Mouse (Mus musculus): ENCODE results near the gene Sez6l. TPM values are rescaled to one million over a fixed set of nuclear protein-coding genes. Genes with fewer than 3 reads are reported as not detected.
"Not testable (repeated sequence)": the region's sequence is repeated elsewhere in the genome, so short reads cannot be mapped to it uniquely, and the experiment has no call there.

Gene Sez6l
- polyA plus RNA-seq, 1 experiment from 2014 or later = 28.4 TPM

DNA sequence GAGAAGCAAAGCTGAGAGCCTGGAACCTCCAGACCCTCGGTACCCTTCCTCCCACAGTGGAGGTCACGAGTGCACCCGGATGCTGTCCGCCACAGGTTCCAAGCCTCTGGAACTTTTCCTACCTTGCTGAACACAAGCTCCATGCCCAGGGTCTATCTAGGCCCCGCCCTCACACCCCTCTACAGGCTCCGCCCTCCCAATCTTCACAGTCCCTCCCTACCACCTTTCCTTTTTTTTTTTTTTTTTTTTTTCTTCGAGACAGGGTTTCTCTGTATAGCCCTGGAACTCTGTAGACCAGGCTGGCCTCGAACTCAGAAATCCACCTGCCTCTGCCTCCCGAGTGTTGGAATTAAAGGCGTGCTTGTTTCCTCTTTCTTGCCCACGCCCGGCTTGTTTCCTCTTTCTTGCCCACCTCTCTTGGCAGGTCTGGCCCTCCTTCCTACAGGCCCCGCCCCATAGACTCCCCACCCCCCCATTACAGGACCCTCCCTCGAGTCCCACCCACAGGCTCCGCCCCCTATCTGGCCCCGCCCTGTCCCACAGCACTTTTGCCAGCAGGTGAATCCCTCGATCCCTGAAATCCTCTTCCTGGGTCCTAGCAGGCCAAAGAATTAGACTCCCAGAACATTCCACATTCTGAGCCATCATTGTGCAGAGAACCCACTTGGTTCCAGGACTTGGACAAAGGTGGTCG is 128.1 kb downstream of the Sez6l start, which contains the start of gene Gm6588:
Gene Gm6588 (plus strand): TSS at position 680 of the 694 bp plus-strand sequence.
- ATAC-seq (ENCODE audit: low FRiP score) = no peak
- Histone ChIP-seq H3K9me3 (no peaks in the 10 kb centered on the region), H3K9ac (no peak within 1 kb of the TSS), H3K27ac (no peak within 1 kb of the TSS), H3K27me3 (peaks cover 25% of the 10 kb centered on the region), H3K4me2 (no peak within 1 kb of the TSS), H3K4me3 (no peak within 1 kb of the TSS), H3K4me1 (replicated peaks) (no peaks in the 10 kb centered on the region), H3K36me3 (peaks cover 15% of the 10 kb centered on the region)
- 63% methylated on average over 18 of the region's 18 CpGs for WGBS

GRCm38 (mm10) chr5:112438535-112438934 is 138.4 kb downstream of the Sez6l start:
- 59% methylated on average over 10 of the region's 10 CpGs for WGBS
- Histone ChIP-seq H3K4me1 (replicated peaks) (no peaks in the 10 kb centered on the region), H3K27me3 (peaks cover 22% of the 10 kb centered on the region; the same call in 1 of the 2 replicates), H3K27ac (no peak overlapping the region), H3K4me3 (no peak overlapping the region), H3K9ac (no peak overlapping the region), H3K36me3 (peaks cover 33% of the 10 kb centered on the region), H3K4me2 (no peak overlapping the region), H3K9me3 (no peaks in the 10 kb centered on the region)
- ATAC-seq (ENCODE audit: low FRiP score) = no peak

- 2% methylated on average over 8 of the region's 8 CpGs for WGBS
- no peak overlapping the region; the same call in 1 of the 2 replicates for H3K4me2 ChIP-seq
- H3K36me3 ChIP-seq = peaks cover 18% of the 10 kb centered on the region
- H3K4me1 ChIP-seq (replicated peaks) = peaks cover 19% of the 10 kb centered on the region
- H3K27me3 ChIP-seq = peaks cover 34% of the 10 kb centered on the region
- no peak overlapping the region for H3K4me3 ChIP-seq
- peak overlapping the region; percentile 30; the same call in 1 of the 2 replicates for H3K9ac ChIP-seq
- ATAC-seq (ENCODE audit: low FRiP score) = peak; percentile 43; the same call in 1 of the 2 replicates
- no peak overlapping the region for H3K27ac ChIP-seq
- no peaks in the 10 kb centered on the region for H3K9me3 ChIP-seq
These were observed 144.0 kb downstream of the Sez6l start for GRCm38 (mm10) chr5:112433004-112433403.

- H3K27me3 ChIP-seq = peaks cover 30% of the 10 kb centered on the region
- no peak for ATAC-seq (ENCODE audit: low FRiP score)
These were observed 145.0 kb downstream of the Sez6l start for GRCm38 (mm10) chr5:112432033-112432432.

DNA sequence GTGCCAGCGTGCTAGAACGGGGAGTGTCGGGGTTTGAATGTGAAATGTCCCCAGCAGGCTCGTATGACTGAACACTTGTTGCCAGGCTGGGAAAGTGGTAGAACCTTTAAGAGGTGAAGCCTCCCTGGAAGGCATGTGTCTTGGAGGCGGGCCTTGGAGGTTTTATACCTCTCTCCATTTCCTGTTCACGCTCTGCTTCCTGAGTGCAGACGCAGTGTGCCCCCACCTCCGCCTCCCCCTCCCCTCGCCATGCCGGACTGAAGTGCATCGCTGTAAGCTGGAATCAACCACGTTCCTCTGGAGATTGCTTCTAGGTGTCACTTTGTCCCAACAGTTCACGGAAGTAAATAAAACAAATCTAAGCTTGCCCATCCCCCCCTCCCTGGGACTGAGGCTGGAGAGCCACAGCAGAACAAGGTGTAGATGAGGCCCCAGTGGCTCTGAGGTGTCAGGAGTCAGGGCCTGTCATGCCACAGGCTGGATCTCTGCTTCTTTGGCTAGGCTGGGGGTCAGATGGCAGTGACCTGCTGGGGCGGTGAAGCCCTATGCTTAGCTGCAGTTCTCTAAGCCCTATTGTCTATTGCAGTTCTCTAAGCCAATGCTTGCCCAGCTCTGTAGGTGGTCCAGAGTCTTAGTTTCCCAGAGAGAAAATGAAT is 145.7 kb downstream of the Sez6l start:
- H3K4me2 ChIP-seq = no peak overlapping the region
- 37% methylated on average over 14 of the region's 14 CpGs for WGBS
- no peak for ATAC-seq (ENCODE audit: low FRiP score)
- peaks cover 19% of the 10 kb centered on the region for H3K4me1 ChIP-seq (replicated peaks)
- no peak overlapping the region for H3K4me3 ChIP-seq
- H3K27me3 ChIP-seq = peaks cover 36% of the 10 kb centered on the region
- no peaks in the 10 kb centered on the region for H3K9me3 ChIP-seq
- peaks cover 11% of the 10 kb centered on the region; the same call in 1 of the 2 replicates for H3K36me3 ChIP-seq
- no peak overlapping the region for H3K9ac ChIP-seq
- H3K27ac ChIP-seq = no peak overlapping the region

More at GRCm38 (mm10) chr5:112432033-112432432, 145.0 kb downstream of the Sez6l start:
- WGBS = 66% methylated on average over 5 of the region's 5 CpGs
- H3K9ac ChIP-seq = peak overlapping the region; percentile 49; the same call in 1 of the 2 replicates
- H3K4me3 ChIP-seq = no peak overlapping the region
- no peak overlapping the region for H3K4me2 ChIP-seq
- no peak overlapping the region for H3K27ac ChIP-seq
- peaks cover 19% of the 10 kb centered on the region for H3K4me1 ChIP-seq (replicated peaks)
- H3K36me3 ChIP-seq = peaks cover 11% of the 10 kb centered on the region; the same call in 1 of the 2 replicates
- no peaks in the 10 kb centered on the region for H3K9me3 ChIP-seq

GRCm38 (mm10) chr5:112428944-112429343 is 148.0 kb downstream of the Sez6l start:
- ATAC-seq (ENCODE audit: low FRiP score) = no peak
- peak overlapping the region; percentile 13; the same call in 1 of the 2 replicates for H3K4me3 ChIP-seq
- peak overlapping the region; percentile 55 for H3K9ac ChIP-seq
- 13% methylated on average over 19 of the region's 19 CpGs for WGBS
- peak overlapping the region; percentile 36 for H3K4me2 ChIP-seq
- 0 out of 2 replicates have a peak overlapping the region, but pooled peaks have one; percentile 52 for H3K27ac ChIP-seq
- H3K27me3 ChIP-seq = peaks cover 52% of the 10 kb centered on the region
- H3K36me3 ChIP-seq = peaks cover 9% of the 10 kb centered on the region; the same call in 1 of the 2 replicates
- peaks cover 19% of the 10 kb centered on the region for H3K4me1 ChIP-seq (replicated peaks)
- H3K9me3 ChIP-seq = no peaks in the 10 kb centered on the region

DNA sequence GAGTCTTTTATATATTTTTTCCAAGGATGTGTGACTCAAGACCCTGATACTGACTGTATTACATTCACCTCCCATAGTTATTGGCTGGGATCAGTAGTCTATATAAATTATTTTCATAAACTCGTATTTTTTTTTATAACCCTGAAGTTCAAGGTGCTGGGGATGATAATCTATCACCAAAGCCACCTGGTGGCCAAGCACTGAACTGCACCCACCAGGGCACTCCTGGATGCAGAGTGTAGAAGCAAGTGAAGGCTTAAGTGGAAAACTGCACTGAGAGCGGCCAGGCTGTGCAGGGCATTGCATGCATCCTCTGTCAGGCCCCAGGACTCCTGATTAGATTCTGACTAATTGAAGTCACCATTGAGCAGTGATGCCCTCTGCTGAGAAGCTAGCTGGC is 149.7 kb downstream of the Sez6l start:
- Histone ChIP-seq H3K27ac (no peak overlapping the region), H3K4me1 (replicated peaks) (peaks cover 12% of the 10 kb centered on the region), H3K36me3 (peaks cover 16% of the 10 kb centered on the region; the same call in 1 of the 2 replicates), H3K4me2 (no peak overlapping the region), H3K4me3 (no peak overlapping the region), H3K9ac (no peak overlapping the region), H3K9me3 (no peaks in the 10 kb centered on the region), H3K27me3 (peaks cover 53% of the 10 kb centered on the region)
- ATAC-seq (ENCODE audit: low FRiP score) = 0 out of 2 replicates have a peak, but pooled peaks have one; percentile 33
- WGBS = 47% methylated on average over 2 of the region's 2 CpGs

DNA sequence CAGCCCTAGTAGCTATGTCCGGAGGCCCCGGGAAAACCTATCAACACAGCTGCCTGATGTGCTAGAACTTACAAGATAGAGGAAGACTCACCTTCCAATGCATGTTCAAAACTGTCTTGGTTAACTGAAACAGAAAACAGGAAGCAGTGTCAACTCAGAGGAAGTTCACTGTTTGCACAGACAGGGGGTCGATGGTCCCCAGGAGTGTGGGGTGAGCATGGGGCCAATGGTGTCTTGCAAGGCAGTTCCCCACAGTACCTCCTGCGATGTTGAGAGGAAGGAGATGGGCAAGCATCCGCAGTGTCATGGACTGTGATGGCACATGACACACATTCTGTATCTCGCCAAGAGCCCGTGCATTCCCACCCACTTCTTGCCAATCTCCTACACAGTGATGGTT is 150.3 kb downstream of the Sez6l start:
- H3K4me2 ChIP-seq = no peak overlapping the region
- no peaks in the 10 kb centered on the region for H3K9me3 ChIP-seq
- no peak overlapping the region for H3K9ac ChIP-seq
- peaks cover 10% of the 10 kb centered on the region for H3K4me1 ChIP-seq (replicated peaks)
- H3K27me3 ChIP-seq = peaks cover 47% of the 10 kb centered on the region
- H3K27ac ChIP-seq = no peak overlapping the region
- H3K36me3 ChIP-seq = peaks cover 18% of the 10 kb centered on the region
- 94% methylated on average over 7 of the region's 7 CpGs for WGBS
- H3K4me3 ChIP-seq = no peak overlapping the region
- ATAC-seq (ENCODE audit: low FRiP score) = no peak

GRCm38 (mm10) chr5:112419535-112419934 is 157.4 kb downstream of the Sez6l start:
- 33% methylated on average over 12 of the region's 12 CpGs for WGBS
- Histone ChIP-seq H3K9ac (no peak overlapping the region), H3K4me2 (0 out of 2 replicates have a peak overlapping the region, but pooled peaks have one; percentile 11), H3K27ac (no peak overlapping the region), H3K27me3 (peaks cover 13% of the 10 kb centered on the region), H3K36me3 (peaks cover 32% of the 10 kb centered on the region), H3K4me1 (replicated peaks) (peaks cover 21% of the 10 kb centered on the region), H3K4me3 (no peak overlapping the region), H3K9me3 (no peaks in the 10 kb centered on the region)
- no peak for ATAC-seq (ENCODE audit: low FRiP score)

DNA sequence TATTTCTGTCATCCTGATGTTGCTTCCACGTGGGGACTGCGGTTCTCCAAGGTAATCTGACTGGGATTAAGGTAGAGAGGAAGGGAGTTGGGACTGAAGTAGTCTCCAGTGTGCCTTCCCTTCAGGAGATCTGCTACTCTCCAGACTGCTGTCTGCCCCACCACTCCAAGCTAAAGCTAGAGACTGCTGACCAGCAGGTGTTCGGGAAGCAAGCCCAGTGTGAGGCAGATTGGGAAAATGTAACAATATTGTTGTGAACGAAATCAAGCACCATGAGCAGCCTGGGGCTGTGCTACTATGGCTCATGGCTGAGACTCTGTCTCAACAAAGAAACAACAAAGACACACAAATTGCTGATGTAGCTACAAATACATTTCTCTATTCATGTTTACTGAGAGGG is 159.0 kb downstream of the Sez6l start:
- Histone ChIP-seq H3K36me3 (peaks cover 22% of the 10 kb centered on the region), H3K4me1 (replicated peaks) (peaks cover 21% of the 10 kb centered on the region), H3K9me3 (no peaks in the 10 kb centered on the region; the same call in 1 of the 2 replicates), H3K4me2 (no peak overlapping the region), H3K4me3 (no peak overlapping the region), H3K27me3 (peaks cover 3% of the 10 kb centered on the region; the same call in 1 of the 2 replicates), H3K27ac (peak overlapping the region; percentile 24; the same call in 1 of the 2 replicates), H3K9ac (no peak overlapping the region)
- ATAC-seq (ENCODE audit: low FRiP score) = no peak
- 58% methylated on average over 4 of the region's 4 CpGs for WGBS

DNA sequence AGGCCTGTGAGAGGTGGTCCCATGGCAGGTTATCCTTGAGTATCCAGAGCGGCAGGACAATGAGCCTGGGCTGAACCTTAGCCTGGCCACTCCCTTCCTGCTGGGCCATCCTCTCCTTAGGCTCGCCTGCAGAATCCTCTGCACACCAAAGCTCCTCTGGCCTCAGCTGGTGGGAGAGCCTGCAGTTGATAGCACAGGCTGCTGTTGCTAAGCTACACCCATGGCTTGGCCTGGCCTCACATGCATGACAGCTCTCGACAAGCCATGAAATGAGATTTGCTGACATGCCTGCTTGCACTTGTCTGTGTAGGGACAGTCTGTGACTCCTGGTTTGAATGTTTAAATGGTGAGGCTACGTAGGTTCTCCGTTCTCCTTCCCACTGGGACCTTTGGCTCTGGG is 160.3 kb downstream of the Sez6l start:
- Histone ChIP-seq H3K9me3 (no peaks in the 10 kb centered on the region; the same call in 1 of the 2 replicates), H3K27ac (peak overlapping the region; percentile 81), H3K4me1 (replicated peaks) (peaks cover 32% of the 10 kb centered on the region), H3K4me2 (no peak overlapping the region), H3K36me3 (peaks cover 17% of the 10 kb centered on the region), H3K27me3 (peaks cover 3% of the 10 kb centered on the region; the same call in 1 of the 2 replicates), H3K4me3 (no peak overlapping the region), H3K9ac (peak overlapping the region; percentile 39; the same call in 1 of the 2 replicates)
- peak; percentile 67 for ATAC-seq (ENCODE audit: low FRiP score)
- WGBS = 25% methylated on average over 5 of the region's 5 CpGs

- H3K27ac ChIP-seq = peak overlapping the region; percentile 80; the same call in 1 of the 2 replicates
These were observed 164.2 kb downstream of the Sez6l start for GRCm38 (mm10) chr5:112412781-112413180.

More at GRCm38 (mm10) chr5:112412781-112413180, 164.2 kb downstream of the Sez6l start:
- H3K36me3 ChIP-seq; H3K27me3 ChIP-seq; H3K9ac ChIP-seq; H3K4me3 ChIP-seq; ATAC-seq (ENCODE audit: low FRiP score); H3K4me2 ChIP-seq; H3K9me3 ChIP-seq: not testable (repeated sequence)
- WGBS = 86% methylated on average over 4 of the region's 4 CpGs
- H3K4me1 ChIP-seq (replicated peaks) = peaks cover 55% of the 10 kb centered on the region

All from hindbrain, embryonic 13.5 days (tissue).